Mouse (Mus musculus): ENCODE results near the gene Auts2. TPM values are rescaled to one million over a fixed set of nuclear protein-coding genes. Genes with fewer than 3 reads are reported as not detected.
A peak's percentile ranks its signal among the peaks of the same experiment; 100 is the strongest.

The Auts2 gene
- polyA plus RNA-seq, 1 experiment from 2014 or later = 27.7 TPM

DNA sequence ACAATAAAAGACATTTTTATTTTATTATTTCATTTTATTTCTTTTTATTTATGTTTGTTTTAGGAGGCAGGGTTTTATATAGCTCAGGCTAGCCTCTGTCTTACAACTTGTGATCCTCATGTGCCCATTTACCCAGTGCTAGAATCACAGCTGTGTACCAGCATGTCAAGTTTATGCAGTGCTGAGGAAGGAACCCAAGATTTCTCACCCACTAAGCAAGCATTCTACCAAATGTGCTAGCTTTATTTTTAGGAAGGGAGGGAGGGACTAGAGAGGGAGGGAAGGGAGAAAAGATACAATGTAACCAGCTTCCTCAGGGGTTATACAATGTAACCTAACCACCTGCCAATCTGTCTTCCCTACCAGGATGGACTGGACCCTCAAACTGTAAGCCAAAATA lies 1067.9 kb downstream of the Auts2 start:
- Histone ChIP-seq H3K4me1 (no peaks in the 10 kb centered on the region), H3K27ac (no peak overlapping the region), H3K4me2 (no peak overlapping the region), H3K9ac (no peak overlapping the region), H3K27me3 (no peaks in the 10 kb centered on the region), H3K4me3 (replicated peaks) (no peak overlapping the region), H3K9me3 (replicated peaks) (peaks cover 4% of the 10 kb centered on the region; the same call in 1 of the 2 replicates), H3K36me3 (peaks cover 70% of the 10 kb centered on the region)
- no peak for ATAC-seq (replicated peaks; ENCODE audit: low FRiP score)

GRCm38 (mm10) chr5:131468609-131469008 lies 1074.5 kb downstream of the Auts2 start:
- Histone ChIP-seq H3K27ac (no peak overlapping the region), H3K9me3 (replicated peaks) (no peaks in the 10 kb centered on the region), H3K4me1 (no peaks in the 10 kb centered on the region), H3K27me3 (no peaks in the 10 kb centered on the region), H3K4me2 (no peak overlapping the region), H3K36me3 (peaks cover 84% of the 10 kb centered on the region), H3K9ac (no peak overlapping the region), H3K4me3 (replicated peaks) (no peak overlapping the region)
- 90% methylated on average over 4 of the region's 4 CpGs for WGBS
- ATAC-seq (replicated peaks; ENCODE audit: low FRiP score) = 0 out of 2 replicates have a peak, but pooled peaks have one; percentile 52

DNA sequence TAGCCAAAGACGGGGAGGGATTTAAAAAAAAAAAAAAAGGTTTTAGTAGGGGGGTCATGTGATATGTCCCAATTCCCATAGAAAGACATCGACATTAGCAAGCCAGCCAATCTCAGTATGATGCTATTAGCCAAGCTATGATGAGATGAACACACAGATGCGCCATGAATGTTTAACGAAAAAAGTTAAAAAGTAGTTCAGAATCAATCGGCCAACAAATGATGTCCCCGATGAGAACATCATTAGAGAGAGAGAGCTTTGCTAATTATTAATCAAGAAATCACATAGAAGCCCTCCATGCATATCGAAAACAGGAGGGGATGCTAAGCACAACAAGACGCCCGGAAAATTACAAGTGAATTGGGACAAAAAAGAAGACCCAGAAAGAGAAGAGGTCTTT lies 1077.0 kb downstream of the Auts2 start:
- no peaks in the 10 kb centered on the region for H3K4me1 ChIP-seq
- H3K27ac ChIP-seq = 0 out of 2 replicates have a peak overlapping the region, but pooled peaks have one; percentile 18
- H3K4me3 ChIP-seq (replicated peaks) = no peak overlapping the region
- H3K36me3 ChIP-seq = peaks cover 77% of the 10 kb centered on the region
- 86% methylated on average over 9 of the region's 9 CpGs for WGBS
- no peak; the same call in 1 of the 2 replicates for ATAC-seq (replicated peaks; ENCODE audit: low FRiP score)
- H3K9ac ChIP-seq = no peak overlapping the region
- H3K9me3 ChIP-seq (replicated peaks) = no peaks in the 10 kb centered on the region
- H3K27me3 ChIP-seq = no peaks in the 10 kb centered on the region
- no peak overlapping the region for H3K4me2 ChIP-seq

GRCm38 (mm10) chr5:131463402-131463801 lies 1079.7 kb downstream of the Auts2 start:
- H3K27me3 ChIP-seq = no peaks in the 10 kb centered on the region
- no peak overlapping the region for H3K27ac ChIP-seq
- no peaks in the 10 kb centered on the region for H3K4me1 ChIP-seq
- H3K4me2 ChIP-seq = no peak overlapping the region
- H3K4me3 ChIP-seq (replicated peaks) = no peak overlapping the region
- WGBS = 92% methylated on average over 6 of the region's 6 CpGs
- no peaks in the 10 kb centered on the region for H3K9me3 ChIP-seq (replicated peaks)
- ATAC-seq (replicated peaks; ENCODE audit: low FRiP score) = no peak
- H3K9ac ChIP-seq = no peak overlapping the region
- H3K36me3 ChIP-seq = peaks cover 76% of the 10 kb centered on the region

DNA sequence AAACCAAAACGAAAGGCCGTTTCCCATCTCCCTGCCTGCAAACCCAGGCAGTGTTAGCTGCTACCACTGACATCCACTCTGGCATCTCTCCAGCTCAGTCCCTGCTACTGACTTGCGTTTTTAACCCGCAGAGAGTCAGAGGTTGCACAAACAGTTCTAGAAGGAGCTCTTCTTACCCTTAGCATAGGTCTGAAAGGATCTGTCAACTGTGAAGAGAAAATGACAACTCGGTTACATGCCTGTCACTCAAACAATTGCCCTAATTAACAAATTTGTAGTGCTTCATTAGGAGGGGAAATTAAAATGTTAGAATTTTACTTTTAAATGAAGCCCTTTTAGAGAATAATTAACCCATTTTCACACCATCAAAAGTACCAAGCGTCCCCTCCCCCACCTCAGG lies 1083.2 kb downstream of the Auts2 start:
- H3K9me3 ChIP-seq (replicated peaks) = no peaks in the 10 kb centered on the region
- H3K4me3 ChIP-seq (replicated peaks) = no peak overlapping the region
- no peaks in the 10 kb centered on the region for H3K4me1 ChIP-seq
- H3K4me2 ChIP-seq = no peak overlapping the region
- no peak for ATAC-seq (replicated peaks; ENCODE audit: low FRiP score)
- H3K36me3 ChIP-seq = peaks cover 85% of the 10 kb centered on the region
- H3K27me3 ChIP-seq = no peaks in the 10 kb centered on the region
- H3K9ac ChIP-seq = no peak overlapping the region
- no peak overlapping the region for H3K27ac ChIP-seq
- 75% methylated on average over 6 of the region's 6 CpGs for WGBS

DNA sequence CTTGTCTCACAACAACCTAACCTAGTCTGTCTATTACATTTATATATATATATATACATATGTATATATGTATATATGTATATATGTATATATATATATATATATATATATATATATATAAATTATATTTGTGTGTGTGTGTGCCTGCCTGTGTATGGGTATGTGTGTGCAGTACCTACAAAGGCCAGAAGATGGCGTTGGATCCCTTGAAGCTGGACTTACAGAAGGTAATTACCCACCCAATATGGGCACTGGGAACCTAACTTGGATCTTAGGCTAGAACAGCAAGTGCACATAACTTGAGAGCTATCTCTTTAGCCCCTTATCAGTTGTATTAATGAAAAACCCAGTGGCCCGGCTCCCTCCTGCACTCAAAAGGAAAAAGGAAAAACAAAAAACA lies 1083.6 kb downstream of the Auts2 start:
- Histone ChIP-seq H3K27ac (no peak overlapping the region), H3K9ac (no peak overlapping the region), H3K4me2 (no peak overlapping the region), H3K4me1 (no peaks in the 10 kb centered on the region), H3K4me3 (replicated peaks) (no peak overlapping the region), H3K27me3 (no peaks in the 10 kb centered on the region), H3K9me3 (replicated peaks) (no peaks in the 10 kb centered on the region), H3K36me3 (peaks cover 85% of the 10 kb centered on the region)
- ATAC-seq (replicated peaks; ENCODE audit: low FRiP score) = no peak
- WGBS = 73% methylated on average over 2 of the region's 2 CpGs

DNA sequence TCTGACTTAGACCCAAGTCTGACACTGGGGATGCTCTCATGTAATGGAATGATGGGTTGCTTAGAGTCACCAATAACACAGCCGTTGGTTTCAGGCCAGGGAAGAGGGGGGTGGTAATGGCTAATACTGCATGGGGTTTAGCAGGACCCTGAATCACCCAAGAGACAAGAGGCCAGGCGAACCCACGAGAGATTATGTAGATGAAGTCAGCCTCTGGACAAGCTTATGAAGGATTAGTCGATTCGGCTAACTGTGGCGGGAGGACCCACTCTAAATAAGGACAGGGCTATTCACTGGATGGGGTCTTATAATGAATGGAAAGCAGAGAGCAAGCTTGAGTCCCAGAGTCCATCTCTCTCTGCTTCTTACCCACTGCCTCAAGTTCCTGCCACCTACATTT lies 1084.4 kb downstream of the Auts2 start:
- H3K36me3 ChIP-seq = peaks cover 87% of the 10 kb centered on the region

DNA sequence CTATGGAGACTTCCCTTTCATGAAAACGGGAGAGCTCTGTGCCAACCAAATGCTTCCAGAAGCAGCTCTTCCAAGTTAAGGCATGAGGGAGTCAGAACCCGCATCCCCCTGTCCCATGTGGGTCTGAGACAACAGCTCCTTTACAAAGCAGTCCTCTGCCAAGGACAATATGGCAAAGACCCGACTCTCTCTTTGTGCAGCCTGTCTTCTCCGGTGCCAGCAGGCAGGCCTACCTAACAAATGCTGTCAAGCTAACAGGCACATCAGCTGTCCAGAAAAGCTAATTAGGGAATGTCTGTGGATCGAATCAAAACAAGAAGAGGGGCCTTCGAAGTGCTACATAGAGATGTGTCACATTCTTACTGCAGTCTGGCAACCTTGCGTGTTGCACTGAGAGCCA lies 1085.1 kb downstream of the Auts2 start:
- Histone ChIP-seq H3K4me2 (no peak overlapping the region), H3K4me3 (replicated peaks) (no peak overlapping the region), H3K9ac (no peak overlapping the region), H3K27ac (no peak overlapping the region), H3K36me3 (peaks cover 87% of the 10 kb centered on the region), H3K9me3 (replicated peaks) (no peaks in the 10 kb centered on the region), H3K27me3 (no peaks in the 10 kb centered on the region), H3K4me1 (no peaks in the 10 kb centered on the region)
- no peak for ATAC-seq (replicated peaks; ENCODE audit: low FRiP score)
- WGBS = 91% methylated on average over 7 of the region's 7 CpGs

More for the DNA sequence above, 1084.4 kb downstream of the Auts2 start:
- H3K9me3 ChIP-seq (replicated peaks) = no peaks in the 10 kb centered on the region
- H3K4me3 ChIP-seq (replicated peaks) = no peak overlapping the region
- WGBS = 89% methylated on average over 6 of the region's 6 CpGs
- no peaks in the 10 kb centered on the region for H3K27me3 ChIP-seq
- H3K9ac ChIP-seq = no peak overlapping the region
- no peak overlapping the region for H3K4me2 ChIP-seq
- H3K27ac ChIP-seq = no peak overlapping the region
- ATAC-seq (replicated peaks; ENCODE audit: low FRiP score) = no peak
- H3K4me1 ChIP-seq = no peaks in the 10 kb centered on the region

DNA sequence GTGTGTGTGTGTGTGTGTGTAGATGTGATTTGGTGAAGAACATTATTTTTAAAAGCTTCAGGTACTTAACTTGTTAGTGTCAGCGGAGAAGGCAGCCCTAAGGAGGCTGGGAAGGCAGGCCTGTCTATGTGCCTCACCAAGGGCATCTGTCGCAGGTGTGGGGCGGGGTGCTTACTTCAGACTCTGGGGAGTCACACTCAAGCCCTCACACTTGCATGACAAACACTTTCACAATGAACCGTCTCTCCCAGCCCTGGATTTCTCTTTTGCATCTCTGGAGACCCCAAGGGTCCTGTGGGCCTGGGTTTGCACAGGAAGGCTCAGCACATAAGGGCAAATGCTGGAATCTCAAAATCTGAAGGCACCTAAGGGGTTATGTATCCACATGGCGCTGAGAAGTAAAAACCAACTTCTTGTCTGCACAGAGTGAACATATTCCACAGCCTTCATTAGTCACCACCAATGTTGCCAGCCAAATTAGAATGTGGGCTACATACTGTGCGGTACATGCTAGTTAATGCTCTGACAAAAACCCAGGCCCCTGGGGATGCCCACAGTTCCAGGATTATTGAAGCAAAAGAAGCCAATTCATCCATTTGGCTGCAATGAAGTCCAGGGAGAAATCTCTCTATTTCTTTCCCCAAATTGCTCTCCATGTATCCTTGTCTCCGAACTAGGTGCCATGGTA lies 1093.8 kb downstream of the Auts2 start:
- H3K4me3 ChIP-seq (replicated peaks) = no peak overlapping the region
- H3K36me3 ChIP-seq = peaks cover 95% of the 10 kb centered on the region
- H3K9ac ChIP-seq = no peak overlapping the region
- no peaks in the 10 kb centered on the region for H3K9me3 ChIP-seq (replicated peaks)
- no peaks in the 10 kb centered on the region for H3K27me3 ChIP-seq
- H3K27ac ChIP-seq = no peak overlapping the region
- no peak for ATAC-seq (replicated peaks; ENCODE audit: low FRiP score)
- H3K4me1 ChIP-seq = no peaks in the 10 kb centered on the region
- no peak overlapping the region for H3K4me2 ChIP-seq
- 91% methylated on average over 7 of the region's 7 CpGs for WGBS

- Histone ChIP-seq H3K4me1 (no peaks in the 10 kb centered on the region), H3K4me3 (replicated peaks) (no peak overlapping the region), H3K9me3 (replicated peaks) (no peaks in the 10 kb centered on the region), H3K9ac (no peak overlapping the region), H3K27me3 (no peaks in the 10 kb centered on the region), H3K27ac (no peak overlapping the region), H3K4me2 (no peak overlapping the region), H3K36me3 (peaks cover 36% of the 10 kb centered on the region)
- 79% methylated on average over 10 of the region's 10 CpGs for WGBS
- ATAC-seq (replicated peaks; ENCODE audit: low FRiP score) = no peak
Measured at GRCm38 (mm10) chr5:131435239-131435876, 1107.8 kb downstream of the Auts2 start.

DNA sequence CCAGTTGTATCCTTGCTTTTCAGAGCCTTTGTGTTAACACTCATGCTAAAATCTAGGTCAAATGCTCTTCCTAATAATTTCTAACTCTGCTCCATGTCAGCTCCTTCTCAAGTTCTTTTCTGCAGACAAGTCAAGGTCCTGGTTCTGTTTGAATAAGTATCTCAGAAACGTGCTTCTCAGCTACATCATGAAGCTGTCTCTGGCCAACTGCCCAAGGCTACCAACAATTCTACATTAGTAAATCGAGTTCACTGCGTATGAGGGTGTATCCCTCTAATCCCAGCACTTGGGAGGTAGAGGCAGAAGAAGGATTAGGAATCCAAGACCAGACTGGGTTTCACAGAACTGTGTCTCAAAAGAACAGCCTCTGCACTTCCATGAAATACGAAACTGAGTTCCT lies 1109.9 kb downstream of the Auts2 start:
- peaks cover 3% of the 10 kb centered on the region; the same call in 1 of the 2 replicates for H3K27me3 ChIP-seq
- no peak overlapping the region for H3K4me2 ChIP-seq
- H3K9ac ChIP-seq = no peak overlapping the region
- H3K27ac ChIP-seq = no peak overlapping the region
- H3K36me3 ChIP-seq = peaks cover 15% of the 10 kb centered on the region
- H3K4me1 ChIP-seq = 0 out of 2 replicates have a peak, but pooled peaks cover 4% of the 10 kb centered on the region
- no peaks in the 10 kb centered on the region for H3K9me3 ChIP-seq (replicated peaks)
- no peak overlapping the region for H3K4me3 ChIP-seq (replicated peaks)
- ATAC-seq (replicated peaks; ENCODE audit: low FRiP score) = no peak
- 83% methylated on average over 4 of the region's 4 CpGs for WGBS

DNA sequence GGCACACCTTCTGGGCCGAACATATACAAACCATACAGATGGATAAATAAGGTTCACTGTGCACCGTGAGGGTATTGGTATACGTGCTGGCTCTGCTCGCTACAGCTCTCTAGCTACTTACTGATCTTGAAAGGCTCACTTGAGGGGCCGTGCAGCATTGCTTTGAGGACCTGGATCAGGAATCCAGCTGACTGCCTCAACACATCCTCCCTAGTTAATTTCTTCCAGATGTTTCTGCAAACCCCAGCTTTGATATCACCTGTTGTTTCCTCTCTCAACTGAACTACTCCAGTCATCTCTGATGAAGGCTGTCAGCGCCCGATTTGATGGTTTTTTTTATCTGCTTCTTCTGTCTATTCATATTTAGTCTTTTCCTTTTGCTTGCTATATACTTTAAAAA lies 1111.2 kb downstream of the Auts2 start:
- Histone ChIP-seq H3K4me2 (no peak overlapping the region), H3K9me3 (replicated peaks) (no peaks in the 10 kb centered on the region), H3K27ac (no peak overlapping the region), H3K4me1 (0 out of 2 replicates have a peak, but pooled peaks cover 4% of the 10 kb centered on the region), H3K4me3 (replicated peaks) (no peak overlapping the region), H3K27me3 (peaks cover 3% of the 10 kb centered on the region; the same call in 1 of the 2 replicates), H3K36me3 (peaks cover 7% of the 10 kb centered on the region; the same call in 1 of the 2 replicates), H3K9ac (no peak overlapping the region)
- no peak for ATAC-seq (replicated peaks; ENCODE audit: low FRiP score)
- 71% methylated on average over 7 of the region's 7 CpGs for WGBS
